Mouse (Mus musculus) heart, postnatal 0 days (tissue): ENCODE results near the gene Thrap3.

Experiments used
- CTCF ChIP-seq: IDR thresholded peaks from 2 replicates; pipeline ENCODE4 v1.5.1; 2016; ENCODE audit warnings: antibody characterized with exemption, control low read depth, low read depth
- EP300 ChIP-seq: IDR thresholded peaks from 2 replicates; pipeline ENCODE4 v1.6.1; 2016; ENCODE audit warnings: antibody characterized with exemption, low read depth

GRCm38 (mm10) chr4:126250659-126251058 is 48.1 kb upstream of the Thrap3 start:
- TF ChIP-seq CTCF (0 out of 2 replicates have a peak, but pooled peaks have one; percentile 10), EP300 (no peak)
